Mouse (Mus musculus) megakaryocyte-erythroid progenitor cell, adult 5-6 weeks (primary cell): ENCODE results near the gene Rb1. TPM values are rescaled to one million over a fixed set of nuclear protein-coding genes. Genes with fewer than 3 reads are reported as not detected.

Source experiments
- ATAC-seq: replicated peaks from 2 replicates; pipeline ENCODE4 v1.8.0; 2016; ENCODE audit warnings: mild to moderate bottlenecking, inconsistent platforms; ENCODE audit not compliant: severe bottlenecking, poor library complexity, low FRiP score, low TSS enrichment
- total RNA-seq, 2 experiments: library from RNA; stranded (forward) in 1 of 2; stranded (reverse) in 1 of 2; fragments of 200-1000, 215-1000 nt in 1 of 2; fragments of >200 nt in 1 of 2; fragmentation: Nextera tagmentation in 1 of 2; gene quantifications; 2 replicates each; pipeline ENCODE4 v1.2.3; 2014 to 2017

Gene Rb1
- total RNA-seq, 2 experiments from 2014 or later: 29.6 to 62.1 TPM

- ATAC-seq: no peak
These were observed 94.2 kb downstream of the Rb1 start for GRCm38 (mm10) chr14:73231286-73231982.

GRCm38 (mm10) chr14:73226849-73227248 lies 98.8 kb downstream of the Rb1 start:
- no peak for ATAC-seq

- no peak for ATAC-seq
These were observed 99.3 kb downstream of the Rb1 start for GRCm38 (mm10) chr14:73226346-73226745.

DNA sequence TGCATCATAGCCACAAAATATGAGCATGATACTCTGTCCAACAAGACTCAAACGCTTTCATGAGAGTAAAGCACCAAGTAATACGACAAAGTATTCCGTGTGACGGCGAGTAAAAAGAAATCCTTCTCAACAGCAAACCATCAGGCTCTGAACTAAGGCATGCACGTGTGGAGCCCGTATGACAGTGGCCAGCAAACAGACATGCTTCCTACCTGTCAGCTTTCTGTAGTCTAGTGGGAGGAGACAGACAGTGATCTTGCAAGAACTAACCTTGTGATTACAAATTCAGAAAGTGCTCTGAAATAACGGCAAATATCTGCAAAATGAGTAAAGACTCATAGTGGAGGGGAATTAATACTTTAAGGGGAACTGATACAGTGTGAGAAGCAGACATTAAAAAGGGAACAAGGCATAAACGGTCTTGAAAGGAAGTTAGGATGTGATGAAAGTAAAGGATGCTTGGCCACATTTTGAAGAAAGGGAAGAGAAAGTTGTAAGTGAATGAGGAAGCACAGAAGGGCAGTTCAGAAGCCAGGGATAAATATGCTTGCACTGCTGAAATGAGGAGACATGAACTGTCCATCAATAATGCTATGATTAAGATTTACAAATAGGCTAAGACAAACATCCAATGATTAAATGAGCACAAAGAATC lies 103.2 kb downstream of the Rb1 start:
- ATAC-seq: no peak

GRCm38 (mm10) chr14:73217062-73217461 lies 108.6 kb downstream of the Rb1 start:
- ATAC-seq: no peak

DNA sequence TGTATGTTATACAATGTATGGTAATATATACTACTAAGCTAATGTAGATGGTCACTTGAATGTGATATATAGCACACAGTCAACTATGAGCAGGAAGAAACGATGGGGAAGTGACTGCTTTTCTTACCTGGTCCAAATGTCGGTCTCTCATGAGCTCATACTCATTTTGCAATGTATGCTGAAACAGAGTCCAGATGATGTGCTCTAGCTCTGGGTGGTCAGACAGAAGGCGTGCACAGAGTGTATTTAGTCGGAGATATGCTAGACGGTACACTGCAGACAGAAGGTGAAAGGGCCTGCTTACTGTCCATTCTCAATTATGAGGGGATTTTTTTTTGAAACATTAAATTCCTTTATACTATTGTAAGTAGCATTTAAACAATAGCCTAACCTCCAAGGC lies 114.1 kb downstream of the Rb1 start:
- no peak for ATAC-seq

- no peak for ATAC-seq
These were observed 115.4 kb downstream of the Rb1 start for GRCm38 (mm10) chr14:73210196-73210595.

GRCm38 (mm10) chr14:73209262-73209661 lies 116.4 kb downstream of the Rb1 start:
- no peak for ATAC-seq

GRCm38 (mm10) chr14:73204016-73204415 lies 121.6 kb downstream of the Rb1 start:
- no peak for ATAC-seq

DNA sequence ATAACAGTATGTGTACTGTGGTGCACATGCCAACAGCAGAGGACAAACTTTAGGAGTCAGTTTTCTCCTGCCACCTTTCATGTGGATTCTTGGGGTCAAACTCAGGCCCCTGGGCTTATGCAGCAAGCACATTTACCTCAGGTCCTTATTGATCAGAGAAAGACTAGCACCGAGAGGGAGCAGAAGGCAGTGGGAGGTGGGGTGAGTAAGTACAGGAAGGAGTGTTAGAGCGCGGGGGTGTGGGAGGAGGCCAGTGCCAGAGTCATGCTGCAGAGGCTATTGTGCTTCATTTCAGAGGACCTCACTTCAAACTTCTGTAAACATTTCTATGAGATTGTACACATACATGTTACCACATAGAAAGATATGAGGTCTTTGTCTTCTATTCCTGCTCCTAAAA lies 124.2 kb downstream of the Rb1 start:
- no peak for ATAC-seq

DNA sequence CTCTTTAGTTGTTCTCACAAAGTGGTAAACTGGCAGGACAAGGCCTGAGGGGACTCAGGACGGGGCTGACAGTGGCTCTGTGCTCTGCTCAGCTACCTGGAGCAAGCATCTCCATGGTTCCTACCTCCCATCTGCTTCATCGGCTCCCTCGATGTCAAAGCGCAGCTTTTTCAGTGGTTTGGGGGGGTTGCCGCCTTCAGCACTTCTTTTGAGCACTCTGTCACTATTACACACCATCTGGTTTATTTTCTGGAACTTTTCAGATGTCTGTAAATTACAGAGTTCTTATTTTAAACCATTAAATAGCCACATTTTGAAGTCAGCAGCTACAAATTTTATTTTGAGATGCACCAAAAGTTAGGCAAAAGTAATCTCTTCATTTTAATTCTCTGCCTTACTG lies 126.6 kb downstream of the Rb1 start:
- ATAC-seq: no peak

- no peak for ATAC-seq
These were observed 138.7 kb downstream of the Rb1 start for GRCm38 (mm10) chr14:73186875-73187274.

- ATAC-seq: no peak
These were observed 144.5 kb downstream of the Rb1 start for GRCm38 (mm10) chr14:73181144-73181543.

- ATAC-seq: no peak
These were observed 145.0 kb downstream of the Rb1 start for GRCm38 (mm10) chr14:73180671-73181070.

DNA sequence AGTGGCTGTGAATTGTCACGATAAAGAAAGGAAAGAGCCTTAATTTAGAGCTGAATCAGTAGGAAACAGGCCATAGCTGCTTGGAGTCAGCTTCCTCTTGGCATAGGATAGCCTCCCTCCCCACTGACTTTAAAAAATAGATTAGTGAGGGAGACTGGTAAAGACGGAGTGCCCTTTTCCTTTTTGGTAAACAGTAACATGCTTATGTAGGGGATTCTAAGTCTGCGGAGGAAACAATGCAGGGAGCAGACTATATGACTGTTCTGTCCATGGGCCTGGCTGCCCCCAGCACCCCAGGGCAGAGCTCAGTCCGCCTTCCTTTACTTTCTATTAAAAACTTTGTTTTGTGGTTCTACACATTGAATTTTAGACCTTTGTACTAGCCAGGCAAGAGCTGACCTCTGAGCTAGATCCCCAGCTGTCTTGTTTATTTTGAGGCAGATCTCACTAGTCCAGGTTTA lies 146.4 kb downstream of the Rb1 start:
- ATAC-seq: no peak

DNA sequence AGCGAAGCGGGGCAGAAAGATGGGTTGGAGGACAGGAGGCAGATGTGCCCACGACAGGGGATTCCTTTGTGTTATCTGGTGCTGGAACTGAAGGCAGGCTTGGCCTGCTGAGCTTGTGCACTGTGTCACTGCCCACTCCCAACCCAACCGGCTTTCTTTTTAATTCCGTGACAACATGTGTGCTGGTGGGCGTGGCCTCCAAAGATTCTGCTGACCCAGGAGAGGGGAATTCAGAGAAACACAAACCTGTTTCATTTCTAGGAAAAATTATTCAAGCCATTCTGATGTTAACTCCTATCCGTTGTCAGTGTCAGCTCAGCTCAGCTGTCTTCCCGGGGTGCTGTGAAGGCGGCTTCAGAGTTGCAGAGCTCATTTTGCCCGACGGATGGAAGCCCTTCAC lies 147.7 kb downstream of the Rb1 start:
- no peak for ATAC-seq

- peak; percentile 80 for ATAC-seq
These were observed 149.4 kb downstream of the Rb1 start for GRCm38 (mm10) chr14:73176266-73176665.

GRCm38 (mm10) chr14:73175814-73176213 lies 149.8 kb downstream of the Rb1 start:
- peak; percentile 69 for ATAC-seq

- peak; percentile 54 for ATAC-seq
These were observed 150.6 kb downstream of the Rb1 start for GRCm38 (mm10) chr14:73175031-73175430.

GRCm38 (mm10) chr14:73174091-73174995 lies 151.3 kb downstream of the Rb1 start:
- no peak for ATAC-seq
